Mouse (Mus musculus): Measurements from ENCODE around the gene Ddc. TPM values are rescaled to one million over a fixed set of nuclear protein-coding genes. Genes with fewer than 3 reads are reported as not detected.

Ddc gene
- polyA plus RNA-seq, 1 experiment, result 58.4 TPM

DNA sequence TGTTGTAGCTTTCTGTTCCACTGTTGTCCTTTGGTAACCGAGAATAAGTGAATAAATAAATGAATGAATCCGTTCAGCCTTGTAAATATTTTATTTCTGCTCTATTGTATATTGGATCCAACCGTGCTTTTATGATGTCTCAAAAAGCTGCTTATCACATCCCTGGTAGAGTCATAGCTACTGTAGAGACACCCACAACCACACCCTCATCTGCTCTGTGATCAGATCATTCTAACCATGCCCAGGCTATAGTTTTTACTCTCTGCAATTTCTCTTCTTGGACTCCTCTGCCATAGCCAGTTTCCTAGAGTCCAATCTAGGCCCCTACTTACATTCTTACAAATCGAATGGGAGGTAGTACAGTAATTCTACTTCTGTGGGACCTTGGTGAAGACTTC, 12.7 kb downstream of the Ddc start:
- peaks cover 2% of the 10 kb centered on the region; the same call in 1 of the 2 replicates for H3K36me3 ChIP-seq (ENCODE audit: control insufficient read depth, insufficient read depth, low read length)
- no peak overlapping the region; the same call in 1 of the 2 replicates for H3K27ac ChIP-seq (ENCODE audit: insufficient read depth, low read depth, low read length)
- 34% methylated on average over 4 of the region's 4 CpGs for WGBS
- peaks cover 26% of the 10 kb centered on the region for H3K4me1 ChIP-seq (ENCODE audit: control insufficient read depth, insufficient read depth, insufficient read length, low read length)
- H3K27me3 ChIP-seq (ENCODE audit: control insufficient read depth, insufficient read depth, low read length), result no peaks in the 10 kb centered on the region
- no peak overlapping the region for H3K4me3 ChIP-seq (ENCODE audit: low read depth, low read length)
- TF ChIP-seq CTCF (IDR thresholded peaks at IDR 0.05; ENCODE audit: extremely low read depth, insufficient read length, insufficient replicate concordance, low read depth, low read length) (no peak), POLR2A (IDR thresholded peaks at IDR 0.05; ENCODE audit: low read depth, low read length) (no peak)

DNA sequence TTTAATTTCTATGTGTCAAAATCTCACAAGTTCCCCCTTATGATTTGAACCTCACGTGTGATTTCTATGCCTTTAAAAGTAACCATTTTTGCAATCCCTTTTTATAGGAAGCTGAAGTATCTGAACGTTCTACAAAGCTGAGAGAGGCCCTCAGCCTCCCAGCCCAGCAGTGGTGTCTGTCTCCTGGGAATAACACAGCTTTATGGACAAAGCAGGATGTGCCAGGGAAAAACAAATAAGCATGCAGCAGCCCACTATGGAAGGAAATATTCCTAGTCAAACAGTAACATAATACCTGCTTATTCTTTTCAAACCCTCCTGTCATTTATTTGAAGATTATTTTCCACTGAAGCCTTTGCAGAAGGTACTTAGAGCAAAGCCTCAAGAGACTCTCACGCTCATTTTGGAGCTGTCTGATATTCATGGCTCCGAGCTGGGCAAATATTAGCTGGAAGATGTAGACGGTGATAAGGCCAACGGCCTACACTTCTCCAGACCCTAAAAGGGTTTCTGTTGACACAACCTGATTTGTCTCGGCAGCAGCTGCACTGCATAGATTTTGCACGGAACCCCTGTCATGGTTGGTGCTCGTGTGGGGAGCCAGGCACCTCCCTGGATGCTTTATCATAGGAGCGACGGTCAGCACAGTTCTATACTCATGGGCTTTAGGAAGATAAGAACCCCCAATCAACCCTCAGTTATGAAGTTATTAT, 13.3 kb downstream of the Ddc start:
- Histone ChIP-seq H3K27ac (ENCODE audit: insufficient read depth, low read depth, low read length) (no peak overlapping the region), H3K4me1 (ENCODE audit: control insufficient read depth, insufficient read depth, insufficient read length, low read length) (peaks cover 26% of the 10 kb centered on the region), H3K27me3 (ENCODE audit: control insufficient read depth, insufficient read depth, low read length) (no peaks in the 10 kb centered on the region), H3K36me3 (ENCODE audit: control insufficient read depth, insufficient read depth, low read length) (peaks cover 5% of the 10 kb centered on the region; the same call in 1 of the 2 replicates), H3K4me3 (ENCODE audit: low read depth, low read length) (no peak overlapping the region)
- no peak for TF ChIP-seq CTCF (IDR thresholded peaks at IDR 0.05; ENCODE audit: extremely low read depth, insufficient read length, insufficient replicate concordance, low read depth, low read length)
- WGBS, result 24% methylated on average over 11 of the region's 11 CpGs

DNA sequence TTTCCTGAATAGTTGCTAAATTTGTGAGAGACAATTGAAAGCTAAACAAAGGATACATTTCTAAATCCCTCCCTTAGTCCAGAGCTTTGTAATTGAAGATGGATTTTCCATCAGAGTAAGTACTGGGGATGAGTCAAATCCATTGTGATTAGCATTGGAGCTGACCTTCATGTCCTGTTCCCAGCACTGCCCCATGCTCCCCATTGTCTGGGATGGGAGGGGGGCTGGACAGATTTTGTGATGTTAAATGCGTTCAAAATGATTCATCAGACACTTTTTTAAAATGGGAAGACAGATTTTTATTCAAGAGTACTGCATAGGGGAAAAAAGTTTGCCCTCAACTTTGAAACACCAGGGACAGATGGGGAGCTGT, 16.2 kb downstream of the Ddc start:
- Histone ChIP-seq H3K27ac (ENCODE audit: insufficient read depth, low read depth, low read length) (no peak overlapping the region), H3K4me3 (ENCODE audit: low read depth, low read length) (no peak overlapping the region), H3K36me3 (ENCODE audit: control insufficient read depth, insufficient read depth, low read length) (peaks cover 10% of the 10 kb centered on the region; the same call in 1 of the 2 replicates), H3K4me1 (ENCODE audit: control insufficient read depth, insufficient read depth, insufficient read length, low read length) (peaks cover 15% of the 10 kb centered on the region), H3K27me3 (ENCODE audit: control insufficient read depth, insufficient read depth, low read length) (no peaks in the 10 kb centered on the region)
- no peak for TF ChIP-seq POLR2A (IDR thresholded peaks at IDR 0.05; ENCODE audit: low read depth, low read length)
- no peak for TF ChIP-seq CTCF (IDR thresholded peaks at IDR 0.05; ENCODE audit: extremely low read depth, insufficient read length, insufficient replicate concordance, low read depth, low read length)
- WGBS, result 88% methylated on average over 1 of the region's 1 CpGs

DNA sequence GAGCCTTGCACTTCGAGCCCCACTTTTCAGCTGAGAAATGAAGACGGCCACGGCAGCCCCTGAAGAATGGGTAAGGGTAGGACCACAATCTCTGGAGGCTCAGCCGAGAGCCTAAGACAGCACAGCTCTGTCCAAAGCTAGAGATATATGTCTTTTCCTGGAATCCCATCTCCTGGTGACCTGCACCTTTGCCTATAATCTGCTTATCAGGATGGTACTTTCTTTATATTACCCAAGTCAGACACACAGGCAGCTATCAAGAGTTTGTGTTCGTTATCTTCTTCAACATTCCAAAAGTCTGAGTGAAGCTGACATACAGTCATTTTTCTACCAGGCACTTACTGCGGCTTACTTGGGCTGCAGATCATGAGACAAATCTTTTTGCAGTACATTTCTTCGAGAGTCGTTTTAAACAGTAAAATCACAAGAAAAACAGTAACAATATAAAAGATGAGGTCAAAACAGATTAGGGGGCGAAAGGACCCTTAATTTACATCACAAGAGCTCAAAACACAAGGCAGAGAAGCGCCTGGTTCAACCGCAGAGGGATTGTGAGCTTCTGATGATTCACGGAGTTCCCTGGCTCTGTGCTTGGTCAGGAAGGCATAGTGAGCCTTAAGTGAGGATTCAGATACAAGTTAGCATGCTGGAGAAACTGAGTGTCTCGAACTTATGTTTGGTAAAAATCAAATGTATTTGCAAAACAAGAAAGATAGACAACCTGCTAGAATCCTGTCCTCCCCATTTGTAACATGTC, 16.7 kb downstream of the Ddc start:
- Histone ChIP-seq H3K27ac (ENCODE audit: insufficient read depth, low read depth, low read length) (no peak overlapping the region), H3K36me3 (ENCODE audit: control insufficient read depth, insufficient read depth, low read length) (peaks cover 11% of the 10 kb centered on the region; the same call in 1 of the 2 replicates), H3K27me3 (ENCODE audit: control insufficient read depth, insufficient read depth, low read length) (no peaks in the 10 kb centered on the region), H3K4me3 (ENCODE audit: low read depth, low read length) (no peak overlapping the region), H3K4me1 (ENCODE audit: control insufficient read depth, insufficient read depth, insufficient read length, low read length) (peaks cover 11% of the 10 kb centered on the region)
- no peak for TF ChIP-seq CTCF (IDR thresholded peaks at IDR 0.05; ENCODE audit: extremely low read depth, insufficient read length, insufficient replicate concordance, low read depth, low read length)
- TF ChIP-seq POLR2A (IDR thresholded peaks at IDR 0.05; ENCODE audit: low read depth, low read length), result no peak
- 88% methylated on average over 13 of the region's 13 CpGs for WGBS

DNA sequence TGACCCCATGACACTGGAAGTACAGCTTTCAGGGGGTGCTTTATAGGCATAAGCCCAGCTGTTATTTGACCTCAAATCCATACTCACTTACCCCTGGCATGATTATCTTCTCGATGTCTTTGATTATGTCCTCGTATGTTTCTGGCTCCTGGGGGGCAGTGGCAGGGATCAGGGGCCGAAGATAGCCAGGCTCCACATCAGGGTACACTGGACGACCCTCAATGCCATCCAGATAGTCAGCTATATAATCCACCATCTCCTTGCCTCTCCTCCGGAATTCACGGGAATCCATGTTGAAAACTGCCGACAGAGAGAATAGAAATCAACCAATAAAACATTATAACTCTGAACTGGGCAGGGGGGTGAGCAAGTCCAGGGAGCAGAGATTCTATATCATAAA, 17.6 kb downstream of the Ddc start:
- no peaks in the 10 kb centered on the region for H3K27me3 ChIP-seq (ENCODE audit: control insufficient read depth, insufficient read depth, low read length)
- no peak overlapping the region for H3K27ac ChIP-seq (ENCODE audit: insufficient read depth, low read depth, low read length)
- TF ChIP-seq POLR2A (IDR thresholded peaks at IDR 0.05; ENCODE audit: low read depth, low read length) (no peak), CTCF (IDR thresholded peaks at IDR 0.05; ENCODE audit: extremely low read depth, insufficient read length, insufficient replicate concordance, low read depth, low read length) (no peak)
- peaks cover 6% of the 10 kb centered on the region for H3K4me1 ChIP-seq (ENCODE audit: control insufficient read depth, insufficient read depth, insufficient read length, low read length)
- peaks cover 13% of the 10 kb centered on the region for H3K36me3 ChIP-seq (ENCODE audit: control insufficient read depth, insufficient read depth, low read length)
- H3K4me3 ChIP-seq (ENCODE audit: low read depth, low read length), result no peak overlapping the region
- WGBS, result 92% methylated on average over 7 of the region's 7 CpGs

DNA sequence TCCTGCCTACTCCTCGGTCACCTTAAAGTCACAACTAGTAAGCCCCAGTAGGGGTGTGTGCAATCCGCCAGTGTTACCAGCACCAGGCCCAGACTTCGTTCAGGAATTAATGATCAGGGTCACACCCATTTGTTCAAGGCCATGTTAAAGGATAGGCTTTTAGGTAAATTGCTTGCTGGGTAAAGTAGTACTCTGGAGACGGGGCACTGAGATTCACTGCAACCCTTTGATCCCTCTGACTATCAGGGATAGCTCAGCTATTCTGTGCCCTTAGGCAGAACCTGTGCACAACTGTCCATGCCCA, 18.3 kb downstream of the Ddc start:
- Histone ChIP-seq H3K27ac (ENCODE audit: insufficient read depth, low read depth, low read length) (no peak overlapping the region), H3K4me3 (ENCODE audit: low read depth, low read length) (no peak overlapping the region), H3K27me3 (ENCODE audit: control insufficient read depth, insufficient read depth, low read length) (no peaks in the 10 kb centered on the region), H3K4me1 (ENCODE audit: control insufficient read depth, insufficient read depth, insufficient read length, low read length) (peaks cover 4% of the 10 kb centered on the region), H3K36me3 (ENCODE audit: control insufficient read depth, insufficient read depth, low read length) (peaks cover 17% of the 10 kb centered on the region)
- no peak for TF ChIP-seq CTCF (IDR thresholded peaks at IDR 0.05; ENCODE audit: extremely low read depth, insufficient read length, insufficient replicate concordance, low read depth, low read length)
- no peak for TF ChIP-seq POLR2A (IDR thresholded peaks at IDR 0.05; ENCODE audit: low read depth, low read length)
- WGBS, result 55% methylated on average over 4 of the region's 4 CpGs

DNA sequence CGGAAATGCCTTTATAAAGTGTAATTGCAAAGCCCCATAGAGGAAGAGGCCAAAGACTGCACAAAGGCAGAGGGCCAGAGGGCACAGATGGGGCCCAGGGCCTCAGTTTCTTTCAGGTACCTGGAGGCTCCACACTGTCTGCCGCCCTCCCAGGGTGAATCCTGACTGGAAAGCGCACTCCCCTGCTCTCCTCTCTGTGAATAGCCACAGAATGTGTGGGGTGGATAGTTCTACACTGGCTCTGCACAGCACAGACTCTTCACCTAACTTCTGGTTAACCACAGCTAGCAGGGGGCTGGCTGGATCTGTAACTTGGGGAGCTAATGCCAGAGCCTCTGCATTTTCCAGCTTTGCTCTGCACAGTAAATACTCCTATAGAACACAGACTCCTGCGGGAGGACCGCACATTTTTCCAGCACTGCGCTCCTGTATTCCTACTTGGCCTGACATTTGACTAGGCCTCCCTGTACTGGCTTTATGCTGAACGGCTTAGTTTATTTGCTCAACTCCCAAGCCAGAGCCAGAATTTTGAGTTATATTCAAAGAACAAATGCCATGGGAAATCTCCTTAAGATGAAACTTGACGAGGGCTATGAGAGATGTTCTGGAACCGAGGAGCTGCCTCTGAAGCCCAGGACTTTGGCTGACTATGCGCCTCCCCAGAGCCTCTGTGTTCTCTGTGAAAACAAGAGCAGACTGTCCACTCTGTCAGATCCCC, 18.8 kb downstream of the Ddc start:
- Histone ChIP-seq H3K27ac (ENCODE audit: insufficient read depth, low read depth, low read length) (peak overlapping the region; percentile 51), H3K27me3 (ENCODE audit: control insufficient read depth, insufficient read depth, low read length) (no peaks in the 10 kb centered on the region), H3K4me1 (ENCODE audit: control insufficient read depth, insufficient read depth, insufficient read length, low read length) (peaks cover 4% of the 10 kb centered on the region), H3K4me3 (ENCODE audit: low read depth, low read length) (no peak overlapping the region), H3K36me3 (ENCODE audit: control insufficient read depth, insufficient read depth, low read length) (peaks cover 17% of the 10 kb centered on the region)
- TF ChIP-seq POLR2A (IDR thresholded peaks at IDR 0.05; ENCODE audit: low read depth, low read length), result no peak
- TF ChIP-seq CTCF (IDR thresholded peaks at IDR 0.05; ENCODE audit: extremely low read depth, insufficient read length, insufficient replicate concordance, low read depth, low read length), result no peak
- 72% methylated on average over 10 of the region's 10 CpGs for WGBS

Measured in small intestine, adult 2 months (tissue).